Mouse (Mus musculus) G1E (cell line): ENCODE measurements around the gene Gcnt2. TPM values are rescaled to one million over a fixed set of nuclear protein-coding genes. Genes with fewer than 3 reads are reported as not detected.

Experiments
- ATAC-seq: 2 replicates; pipeline ENCODE4 v1.8.0; 2016; ENCODE audit warnings: mild to moderate bottlenecking; ENCODE audit not compliant: insufficient number of reproducible peaks, poor library complexity, low FRiP score, severe bottlenecking; ENCODE audit errors: extremely low read depth
- DNase-seq: peaks from one replicate; pipeline ENCODE4 v3.0.0; 2012; ENCODE audit warnings: low spot score
- H3K27me3 ChIP-seq: 2 replicates; pipeline ENCODE4 v1.6.1; 2012; ENCODE audit warnings: mild to moderate bottlenecking, low read length, inconsistent platforms; ENCODE audit not compliant: insufficient read depth
- H3K36me3 ChIP-seq: replicated peaks from 2 replicates; pipeline ENCODE3; 2012; ENCODE audit warnings: mild to moderate bottlenecking, inconsistent platforms
- H3K4me1 ChIP-seq: 2 replicates; pipeline ENCODE4 v1.6.1; 2012; ENCODE audit warnings: low read depth, low read length, inconsistent platforms, mixed read lengths; ENCODE audit not compliant: insufficient read depth
- H3K4me3 ChIP-seq: 2 replicates; pipeline ENCODE4 v1.5.1; 2012; ENCODE audit warnings: low read depth, mild to moderate bottlenecking, inconsistent platforms, low read length, moderate library complexity, mixed read lengths
- H3K9me3 ChIP-seq: replicated peaks from 2 replicates; pipeline ENCODE4 v1.6.1; 2012; ENCODE audit warnings: inconsistent platforms
- CTCF ChIP-seq: IDR thresholded peaks from 2 replicates; pipeline ENCODE4 v1.5.1; 2012; ENCODE audit warnings: low read depth, low read length, inconsistent platforms, mixed read lengths
- GATA1 ChIP-seq: IDR thresholded peaks from 2 replicates; pipeline ENCODE4 v1.6.1; 2012; ENCODE audit warnings: borderline replicate concordance, low read length, inconsistent platforms, mixed read lengths
- GATA2 ChIP-seq: IDR thresholded peaks from 2 replicates; pipeline ENCODE4 v1.6.1; 2012; ENCODE audit warnings: low read depth, low read length, inconsistent platforms, borderline replicate concordance
- POLR2AphosphoS5 ChIP-seq: IDR thresholded peaks from 2 replicates; pipeline ENCODE4 v1.6.1; 2012; ENCODE audit warnings: low read depth, low read length, inconsistent platforms; ENCODE audit not compliant: insufficient replicate concordance
- TAL1 ChIP-seq: conservative IDR thresholded peaks from 2 replicates; pipeline ENCODE4 v1.6.1; 2012; ENCODE audit warnings: low read depth, low read length, inconsistent platforms, mixed read lengths
- polyA plus RNA-seq: library from polyadenylated mRNA; stranded (reverse); fragments of >175 nt; gene quantifications from 2 replicates; pipeline ENCODE4 v1.2.3, GENCODE M21; 2012
- total RNA-seq, 2 experiments: library from RNA; stranded (forward) in 1 of 2; stranded (reverse) in 1 of 2; fragments of 200-1000 nt in 1 of 2; fragments of >200 nt in 1 of 2; fragmentation: Nextera tagmentation in 1 of 2; gene quantifications; 2 replicates each; pipeline ENCODE4 v1.2.3; 2014 to 2017

The Gcnt2 gene
- not detected in 2 replicates for total RNA-seq (2014; fragmentation: Nextera tagmentation)
- 0.29 and 0.71 TPM in 2 replicates for total RNA-seq (2017)
- polyA plus RNA-seq = not detected in 2 replicates

DNA sequence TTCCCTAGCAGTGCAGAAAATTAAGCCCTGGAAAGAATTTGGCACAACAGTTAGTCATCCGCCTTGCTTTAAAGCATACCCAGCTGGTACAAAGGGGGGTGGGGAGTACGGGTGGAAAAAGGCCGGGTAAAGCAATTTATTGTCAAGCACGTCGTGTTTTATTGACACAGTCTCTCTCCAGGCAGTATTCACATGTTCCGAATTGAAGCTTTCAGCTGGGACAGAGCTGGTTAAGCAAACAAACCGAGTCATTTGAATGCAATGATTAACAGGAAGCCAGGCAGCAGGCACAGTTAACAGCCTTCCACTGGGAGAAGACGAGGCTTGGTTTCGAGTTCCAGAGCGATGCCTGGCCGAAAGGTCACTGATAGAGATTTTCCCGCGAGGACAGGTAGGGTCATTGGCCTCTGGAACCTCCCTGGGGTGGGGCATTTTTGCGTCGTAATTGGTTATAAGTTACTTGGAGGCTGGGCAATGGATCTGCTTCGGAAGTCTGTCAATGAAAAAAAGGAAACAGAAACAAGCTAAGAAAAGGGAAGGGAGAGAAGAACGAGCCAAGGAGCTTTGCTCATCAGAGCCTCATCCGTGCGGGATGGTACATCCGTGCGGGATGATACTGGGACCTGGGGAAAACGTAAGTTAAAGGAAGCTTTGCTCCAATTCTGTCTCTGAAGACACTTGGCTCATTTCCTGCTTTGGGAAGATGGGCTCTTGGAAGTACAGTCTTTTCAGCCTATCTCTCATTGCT lies at the start of gene Gcnt2:
Gene Gcnt2 (plus strand): TSS at position 103 of the 748 bp plus-strand sequence.
- H3K4me3 ChIP-seq = no peak within 1 kb of the TSS
- H3K36me3 ChIP-seq = no peaks in the 10 kb centered on the region
- no peak for ATAC-seq
- no peaks in the 10 kb centered on the region for H3K9me3 ChIP-seq
- no peaks in the 10 kb centered on the region for H3K4me1 ChIP-seq
- H3K27me3 ChIP-seq = peaks cover 4% of the 10 kb centered on the region; the same call in 1 of the 2 replicates
- no peak for TF ChIP-seq CTCF
- TF ChIP-seq POLR2AphosphoS5 = no peak
- no peak for TF ChIP-seq GATA2
- TF ChIP-seq TAL1 = no peak
- no peak for TF ChIP-seq GATA1
- no peak for DNase-seq

DNA sequence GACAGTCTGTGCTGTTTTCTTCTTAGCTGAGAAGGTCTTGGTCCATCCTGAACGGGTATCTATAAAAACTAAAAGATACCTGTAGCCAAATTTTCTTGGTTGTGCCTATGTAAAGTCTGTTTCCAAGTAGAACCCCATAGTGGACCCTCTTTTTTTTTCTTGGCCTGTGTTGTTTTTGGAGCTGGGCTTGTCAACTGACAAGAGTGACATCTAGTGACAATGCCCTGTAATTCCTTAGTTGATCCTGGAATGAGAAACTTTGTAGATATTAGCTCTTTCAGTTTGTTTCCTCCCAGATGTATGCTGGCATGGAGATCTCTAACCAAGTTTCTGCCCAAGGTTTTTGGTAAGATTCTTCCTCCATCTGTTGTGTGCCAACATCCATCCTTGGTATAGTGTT lies 38.9 kb upstream of the Gcnt2 start:
- DNase-seq = no peak
- no peaks in the 10 kb centered on the region for H3K36me3 ChIP-seq
- no peak for ATAC-seq
- H3K27me3 ChIP-seq = no peaks in the 10 kb centered on the region
- H3K9me3 ChIP-seq = no peaks in the 10 kb centered on the region
- TF ChIP-seq GATA2 = no peak
- TF ChIP-seq CTCF = no peak
- TF ChIP-seq TAL1 = no peak
- no peak for TF ChIP-seq GATA1
- no peak for TF ChIP-seq POLR2AphosphoS5
- H3K4me1 ChIP-seq = no peaks in the 10 kb centered on the region
- H3K4me3 ChIP-seq = no peak overlapping the region

DNA sequence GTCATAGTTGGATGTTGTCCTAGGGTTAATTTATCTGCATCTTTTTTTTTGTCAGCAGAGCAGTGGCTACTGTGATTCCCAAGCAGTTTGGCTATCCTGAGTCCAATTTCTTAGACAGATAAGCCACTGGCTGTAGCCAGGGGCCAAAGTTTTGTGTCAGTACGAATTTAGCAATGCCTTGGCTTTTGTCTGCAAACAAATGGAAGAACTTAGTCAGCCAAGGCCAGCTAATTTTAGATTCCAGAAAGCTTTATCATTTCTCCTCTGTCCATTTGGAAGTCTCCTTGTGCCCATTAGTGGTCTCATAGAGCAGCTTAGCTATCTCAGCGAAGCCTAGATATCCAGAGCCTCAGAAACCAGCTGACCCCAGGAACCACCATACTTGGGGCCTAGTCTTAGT lies 37.6 kb upstream of the Gcnt2 start:
- Histone ChIP-seq H3K27me3 (no peaks in the 10 kb centered on the region), H3K4me3 (no peak overlapping the region), H3K4me1 (no peaks in the 10 kb centered on the region), H3K36me3 (no peaks in the 10 kb centered on the region), H3K9me3 (no peaks in the 10 kb centered on the region)
- TF ChIP-seq GATA2 (no peak), POLR2AphosphoS5 (no peak), GATA1 (no peak), TAL1 (no peak), CTCF (no peak)
- ATAC-seq (no peak), DNase-seq (no peak)

DNA sequence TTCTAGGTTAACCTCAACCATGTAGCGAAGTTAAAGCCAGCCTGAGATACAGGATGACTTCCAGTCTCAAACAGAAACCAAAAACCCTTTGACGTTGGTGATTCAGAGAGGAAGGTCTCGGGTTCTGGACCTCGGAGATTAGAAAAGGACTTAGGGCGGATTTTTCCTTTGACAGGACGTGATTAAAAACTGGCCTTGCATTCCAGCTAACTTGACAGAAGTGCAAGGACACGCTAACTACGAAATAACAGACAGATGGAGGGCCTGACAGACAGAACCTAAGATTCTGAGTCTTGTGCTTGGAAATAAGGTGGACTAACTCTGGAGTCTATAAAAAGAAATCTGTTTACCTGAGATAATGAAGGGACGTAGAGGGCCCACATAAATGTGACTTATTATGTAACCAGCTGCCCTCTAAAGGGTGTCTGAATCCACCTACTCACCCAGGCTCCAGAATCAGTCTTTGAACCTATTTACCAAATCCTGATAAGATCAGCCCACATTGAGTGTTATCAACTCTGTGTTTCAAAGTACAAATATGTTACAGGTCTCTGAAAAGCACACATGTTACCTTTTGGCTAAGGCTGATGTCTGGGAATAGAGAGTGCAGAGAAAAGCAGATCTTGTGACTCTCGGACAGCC lies 18.3 kb upstream of the Gcnt2 start:
- ATAC-seq (no peak), DNase-seq (no peak)
- Histone ChIP-seq H3K4me3 (no peak overlapping the region), H3K36me3 (no peaks in the 10 kb centered on the region), H3K4me1 (no peaks in the 10 kb centered on the region), H3K9me3 (no peaks in the 10 kb centered on the region), H3K27me3 (no peaks in the 10 kb centered on the region)
- TF ChIP-seq GATA2 (no peak), POLR2AphosphoS5 (no peak)

DNA sequence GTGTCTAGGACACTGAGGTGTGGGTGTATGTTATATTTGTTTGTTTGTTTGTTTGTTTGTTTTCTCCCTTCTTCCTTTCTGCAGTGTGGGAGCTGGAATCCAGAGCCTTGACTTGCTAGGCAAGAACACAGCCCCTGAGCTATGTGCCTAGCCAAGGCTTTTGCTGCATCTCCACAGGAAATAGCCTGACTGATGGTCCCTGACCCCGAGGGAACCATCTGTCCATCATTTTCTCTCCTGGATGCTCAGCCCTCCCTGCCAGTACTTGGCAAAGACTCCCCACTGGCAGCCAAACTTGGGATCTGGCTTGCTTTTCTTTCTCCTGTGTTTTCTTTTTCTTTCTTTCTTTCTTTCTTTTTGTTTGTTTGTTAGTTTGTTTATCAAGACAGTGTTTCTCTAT lies 17.4 kb upstream of the Gcnt2 start:
- Histone ChIP-seq H3K27me3 (no peaks in the 10 kb centered on the region), H3K9me3 (no peaks in the 10 kb centered on the region), H3K4me3 (no peak overlapping the region), H3K36me3 (no peaks in the 10 kb centered on the region), H3K4me1 (no peaks in the 10 kb centered on the region)
- TF ChIP-seq POLR2AphosphoS5 = no peak
- no peak for TF ChIP-seq CTCF
- TF ChIP-seq GATA1 = no peak
- TF ChIP-seq GATA2 = no peak
- TF ChIP-seq TAL1 = no peak
- ATAC-seq = no peak
- no peak for DNase-seq

DNA sequence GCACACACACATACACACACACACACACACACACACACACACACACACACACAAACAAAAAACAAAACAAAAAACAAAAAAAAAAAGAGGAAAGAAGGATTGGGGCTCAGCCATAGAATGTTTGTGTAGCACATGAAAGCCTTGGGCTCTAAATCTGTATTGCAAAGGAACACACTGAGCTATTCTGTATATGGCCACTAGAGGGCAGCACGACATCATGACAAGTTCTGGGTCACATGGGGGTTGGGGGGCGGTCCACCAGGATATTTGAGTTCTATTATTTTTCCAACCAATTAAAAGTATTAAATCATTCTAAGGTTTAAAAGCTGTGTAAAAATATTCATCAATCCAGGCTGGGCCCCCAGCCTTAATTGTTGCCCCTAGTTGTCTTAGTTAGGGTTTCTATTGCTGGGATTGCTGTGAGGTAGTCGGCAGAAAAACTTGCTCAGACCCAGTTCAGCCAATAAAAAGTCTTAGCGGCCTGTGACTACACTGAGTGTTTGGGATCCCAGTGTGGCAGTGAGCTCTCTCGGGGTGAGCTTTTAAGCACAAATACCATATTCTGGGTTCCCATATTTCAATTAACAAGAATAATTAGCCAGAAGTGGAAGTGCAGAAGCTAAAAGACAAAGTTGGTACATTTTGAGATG lies 16.0 kb upstream of the Gcnt2 start:
- Histone ChIP-seq H3K27me3 (no peaks in the 10 kb centered on the region), H3K9me3 (no peaks in the 10 kb centered on the region), H3K4me3 (no peak overlapping the region), H3K36me3 (no peaks in the 10 kb centered on the region), H3K4me1 (no peaks in the 10 kb centered on the region)
- no peak for DNase-seq
- TF ChIP-seq CTCF (peak; percentile 42; the same call in 1 of the 2 replicates), POLR2AphosphoS5 (no peak), GATA2 (no peak)
- ATAC-seq = no peak
